Mouse (Mus musculus) intestine, embryonic 16.5 days (tissue): ENCODE results near the gene Htr5a. TPM values are rescaled to one million over a fixed set of nuclear protein-coding genes. Genes with fewer than 3 reads are reported as not detected.

Experiments
- ATAC-seq: fragments of 200-750 bp; cut with Nextera tagmentation; 2 replicates; pipeline ENCODE4 v1.8.0; 2017; ENCODE audit warnings: moderate TSS enrichment, moderate library complexity
- H3K27ac ChIP-seq: fragments of 300-500 bp; sonication (generic); 2 replicates; pipeline ENCODE4 v1.5.1; 2014; ENCODE audit warnings: mild to moderate bottlenecking, low read length
- H3K27me3 ChIP-seq: fragments of 300-500 bp; sonication (generic); replicated peaks from 2 replicates; pipeline ENCODE4 v1.6.1; 2014; ENCODE audit warnings: low read length, control low read depth, mixed read lengths; ENCODE audit not compliant: control insufficient read depth, insufficient read depth
- H3K36me3 ChIP-seq: fragments of 300-500 bp; sonication (generic); 2 replicates; pipeline ENCODE4 v1.6.1; 2014; ENCODE audit warnings: low read length, control low read depth; ENCODE audit not compliant: control insufficient read depth, insufficient read depth
- H3K4me1 ChIP-seq: fragments of 300-500 bp; sonication (generic); 2 replicates; pipeline ENCODE4 v1.6.1; 2014; ENCODE audit warnings: low read length, control low read depth, mixed read lengths; ENCODE audit not compliant: control insufficient read depth, insufficient read depth
- H3K4me2 ChIP-seq: fragments of 300-500 bp; sonication (generic); 2 replicates; pipeline ENCODE4 v1.6.1; 2014; ENCODE audit warnings: low read depth, low read length, control low read depth
- H3K4me3 ChIP-seq: fragments of 300-500 bp; sonication (generic); 2 replicates; pipeline ENCODE4 v1.5.1; 2014; ENCODE audit warnings: mild to moderate bottlenecking, low read length
- H3K9ac ChIP-seq: fragments of 300-500 bp; sonication (generic); 2 replicates; pipeline ENCODE4 v1.6.1; 2014; ENCODE audit warnings: low read depth, low read length
- H3K9me3 ChIP-seq: fragments of 300-500 bp; sonication (generic); 2 replicates; pipeline ENCODE4 v1.6.1; 2016; ENCODE audit warnings: low read length, control low read depth; ENCODE audit not compliant: control insufficient read depth
- WGBS: fragments of 180-500 bp; shearing (Covaris S2); extraction: QIAGEN DNeasy Blood & Tissue Kit; methylation state at CpG from one replicate; pipeline ENCODE4 v1.1.7; 2014; 5-methylcytosine and 5-hydroxymethylcytosine counted together
- polyA plus RNA-seq: library from polyadenylated mRNA; unstranded; fragments of >200 nt; fragmentation: Nextera tagmentation; extraction: Ambion mirVana; gene quantifications from 2 replicates; pipeline ENCODE4 v1.2.1, GENCODE M21; 2015

Htr5a gene
- polyA plus RNA-seq, result not detected in 2 replicates

- ATAC-seq, result peak; percentile 60; the same call in 1 of the 2 replicates
- H3K4me2 ChIP-seq, result no peak within 1 kb of the TSS
These were observed at the start of gene Htr5a for GRCm38 (mm10) chr5:27841701-27842295. TSS of gene Htr5a (plus strand) at chr5:27842149.

GRCm38 (mm10) chr5:27792173-27792470, 49.8 kb upstream of the Htr5a start:
- H3K36me3 ChIP-seq, result peaks cover 9% of the 10 kb centered on the region
- no peaks in the 10 kb centered on the region for H3K9me3 ChIP-seq
- WGBS, result 12% methylated on average over 8 of the region's 8 CpGs
- H3K9ac ChIP-seq, result peak overlapping the region; percentile 83
- peak overlapping the region; percentile 90 for H3K27ac ChIP-seq
- peaks cover 14% of the 10 kb centered on the region for H3K4me1 ChIP-seq
- peak overlapping the region; percentile 74 for H3K4me3 ChIP-seq
- no peaks in the 10 kb centered on the region for H3K27me3 ChIP-seq
- ATAC-seq, result no peak
- peak overlapping the region; percentile 65 for H3K4me2 ChIP-seq

More at GRCm38 (mm10) chr5:27841701-27842295, at the start of gene Htr5a:
- 3% methylated on average over 25 of the region's 25 CpGs for WGBS
- no peaks in the 10 kb centered on the region for H3K4me1 ChIP-seq
- H3K36me3 ChIP-seq, result no peaks in the 10 kb centered on the region
- H3K27ac ChIP-seq, result no peak within 1 kb of the TSS
- H3K9ac ChIP-seq, result no peak within 1 kb of the TSS
- H3K27me3 ChIP-seq, result peaks cover 12% of the 10 kb centered on the region
- 0 out of 2 replicates have a peak within 1 kb of the TSS, but pooled peaks have one; percentile 4 for H3K4me3 ChIP-seq
- H3K9me3 ChIP-seq, result no peaks in the 10 kb centered on the region

- H3K4me2 ChIP-seq, result peak overlapping the region; percentile 65
- H3K4me3 ChIP-seq, result peak overlapping the region; percentile 74
- peaks cover 14% of the 10 kb centered on the region for H3K4me1 ChIP-seq
- no peak for ATAC-seq
- H3K36me3 ChIP-seq, result peaks cover 4% of the 10 kb centered on the region
- no peaks in the 10 kb centered on the region for H3K9me3 ChIP-seq
- no peak overlapping the region for H3K9ac ChIP-seq
- no peak overlapping the region for H3K27ac ChIP-seq
- H3K27me3 ChIP-seq, result no peaks in the 10 kb centered on the region
- WGBS, result 46% methylated on average over 9 of the region's 9 CpGs
These were observed 49.3 kb upstream of the Htr5a start for GRCm38 (mm10) chr5:27792531-27793205.

GRCm38 (mm10) chr5:27793923-27794322, 48.0 kb upstream of the Htr5a start:
- WGBS, result 14% methylated on average over 1 of the region's 1 CpGs
- no peak for ATAC-seq

GRCm38 (mm10) chr5:27814282-27814681, 27.7 kb upstream of the Htr5a start:
- Histone ChIP-seq H3K4me2 (no peak overlapping the region), H3K27ac (no peak overlapping the region), H3K4me3 (no peak overlapping the region), H3K4me1 (no peaks in the 10 kb centered on the region), H3K27me3 (no peaks in the 10 kb centered on the region), H3K9ac (no peak overlapping the region), H3K36me3 (no peaks in the 10 kb centered on the region), H3K9me3 (no peaks in the 10 kb centered on the region)
- WGBS, result 87% methylated on average over 2 of the region's 2 CpGs
- no peak for ATAC-seq

More at GRCm38 (mm10) chr5:27793923-27794322, 48.0 kb upstream of the Htr5a start:
- H3K4me3 ChIP-seq, result no peak overlapping the region
- no peak overlapping the region for H3K4me2 ChIP-seq
- peaks cover 14% of the 10 kb centered on the region for H3K4me1 ChIP-seq
- no peak overlapping the region for H3K27ac ChIP-seq
- no peak overlapping the region for H3K9ac ChIP-seq
- no peaks in the 10 kb centered on the region for H3K27me3 ChIP-seq
- H3K36me3 ChIP-seq, result no peaks in the 10 kb centered on the region
- no peaks in the 10 kb centered on the region for H3K9me3 ChIP-seq

- no peaks in the 10 kb centered on the region for H3K36me3 ChIP-seq
- H3K4me1 ChIP-seq, result no peaks in the 10 kb centered on the region
- H3K4me2 ChIP-seq, result no peak overlapping the region
- H3K27ac ChIP-seq, result no peak overlapping the region
- H3K9me3 ChIP-seq, result no peaks in the 10 kb centered on the region
- WGBS, result 48% methylated on average over 3 of the region's 3 CpGs
- ATAC-seq, result no peak
- no peaks in the 10 kb centered on the region for H3K27me3 ChIP-seq
- H3K4me3 ChIP-seq, result no peak overlapping the region
- no peak overlapping the region for H3K9ac ChIP-seq
These were observed 22.9 kb upstream of the Htr5a start for GRCm38 (mm10) chr5:27818840-27819672.

- WGBS, result 68% methylated on average over 6 of the region's 6 CpGs
- Histone ChIP-seq H3K27me3 (no peaks in the 10 kb centered on the region), H3K27ac (no peak overlapping the region), H3K4me1 (no peaks in the 10 kb centered on the region), H3K9ac (no peak overlapping the region), H3K4me2 (no peak overlapping the region), H3K4me3 (no peak overlapping the region), H3K36me3 (no peaks in the 10 kb centered on the region), H3K9me3 (no peaks in the 10 kb centered on the region)
- no peak for ATAC-seq
These were observed 20.8 kb upstream of the Htr5a start for GRCm38 (mm10) chr5:27821161-27821560.

- Histone ChIP-seq H3K9me3 (no peaks in the 10 kb centered on the region), H3K27me3 (no peaks in the 10 kb centered on the region), H3K4me2 (no peak overlapping the region), H3K36me3 (no peaks in the 10 kb centered on the region), H3K4me3 (no peak overlapping the region), H3K9ac (no peak overlapping the region), H3K27ac (no peak overlapping the region), H3K4me1 (no peaks in the 10 kb centered on the region)
- ATAC-seq, result no peak
- WGBS, result 48% methylated on average over 7 of the region's 7 CpGs
These were observed 14.0 kb upstream of the Htr5a start for GRCm38 (mm10) chr5:27827971-27828370.

GRCm38 (mm10) chr5:27835096-27835495, 6.9 kb upstream of the Htr5a start:
- H3K9me3 ChIP-seq, result no peaks in the 10 kb centered on the region
- WGBS, result 78% methylated on average over 2 of the region's 2 CpGs
- H3K36me3 ChIP-seq, result no peaks in the 10 kb centered on the region
- no peak for ATAC-seq
- H3K4me2 ChIP-seq, result no peak overlapping the region
- no peaks in the 10 kb centered on the region for H3K4me1 ChIP-seq
- H3K27ac ChIP-seq, result no peak overlapping the region
- no peak overlapping the region for H3K9ac ChIP-seq
- H3K27me3 ChIP-seq, result no peaks in the 10 kb centered on the region
- no peak overlapping the region for H3K4me3 ChIP-seq
